8 mouse cellular contexts compared by ENCODE assay signal in the genomic region with DNA sequence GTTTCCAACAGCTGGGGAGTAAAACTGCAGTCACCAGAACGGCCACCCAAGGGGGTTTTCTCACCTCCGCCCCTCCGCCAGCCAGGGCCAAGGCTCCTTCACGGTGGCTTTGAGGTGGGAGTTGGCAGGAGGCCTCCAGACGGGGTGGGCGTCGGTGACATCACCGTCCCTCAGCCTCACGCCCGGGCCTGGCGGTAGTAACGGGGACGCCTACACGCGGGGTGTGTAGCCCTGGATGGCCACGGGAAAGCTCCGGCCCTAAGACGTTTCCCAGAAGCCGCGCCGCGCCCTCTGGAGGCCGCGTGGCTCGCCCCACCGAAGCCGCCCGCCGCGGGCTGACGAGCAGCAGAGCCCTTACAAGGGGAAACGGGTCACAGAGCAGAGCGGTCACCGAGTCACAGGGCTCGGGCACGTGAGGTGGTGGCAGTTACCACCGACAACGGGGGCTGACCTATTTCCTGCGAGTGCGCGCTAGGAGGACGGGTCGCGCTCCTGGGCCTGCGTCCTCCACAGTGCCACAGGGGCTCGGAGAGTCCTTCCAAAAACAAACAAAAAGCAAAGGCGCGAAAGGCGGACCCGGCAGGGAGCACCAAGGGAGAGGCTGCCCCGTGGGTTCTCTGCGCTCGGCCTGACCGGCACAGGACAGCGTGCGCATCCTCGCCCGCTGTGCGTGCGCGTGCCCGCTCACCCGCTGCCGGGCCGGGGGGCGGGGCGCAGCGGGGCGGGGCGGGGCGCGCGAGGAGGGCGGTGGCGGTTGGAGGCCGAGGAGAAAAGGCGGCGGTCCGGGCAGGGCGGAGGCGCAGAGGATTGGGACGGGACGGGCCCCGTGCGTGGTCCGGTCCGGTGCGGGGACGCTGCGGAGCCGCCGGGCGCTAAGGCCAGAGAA. TPM values are rescaled to one million over a fixed set of nuclear protein-coding genes. Genes with fewer than 3 reads are reported as not detected.
DNase-seq lines count a peak whose midpoint lies in the region; ATAC-seq lines count a peak whose summit lies in the region.

A gene (plus strand): TSS at position 753 of the 886 bp plus-strand sequence.

- H3K4me2 ChIP-seq in hindbrain, embryonic 14.5 days (replicated peaks) = peak within 1 kb of the TSS; percentile 77

- no peaks in the 10 kb centered on the region for H3K36me3 ChIP-seq in hindbrain, embryonic 14.5 days (replicated peaks; ENCODE audit: control insufficient read depth, insufficient read depth)

- ATAC-seq in hindbrain, embryonic 14.5 days (ENCODE audit: low FRiP score) = peak; percentile 94

- peak within 1 kb of the TSS; percentile 91 for H3K9ac ChIP-seq in hindbrain, embryonic 14.5 days

- H3K9me3 ChIP-seq in hindbrain, embryonic 14.5 days (ENCODE audit: control insufficient read depth, low read length) = no peaks in the 10 kb centered on the region

- peak within 1 kb of the TSS; percentile 98 for H3K27ac ChIP-seq in hindbrain, embryonic 14.5 days

- peak; percentile 87 for DNase-seq in R1 (ENCODE audit: low read depth, low spot score)
- peak; percentile 95 for DNase-seq in cerebellum, postnatal 25 days
- peak; percentile 74 to 77 for DNase-seq in frontal cortex, postnatal 25 days (ENCODE audit: low spot score in 2 of 2)
- peak; percentile 89 for DNase-seq in hindbrain, embryonic 14.5 days (ENCODE audit: low spot score)
- peak; percentile 76 to 84 for DNase-seq in layer of hippocampus, postnatal 25 days (ENCODE audit: extremely low spot score in 1 of 2, low spot score in 1 of 2)
- DNase-seq in lung, postnatal 14 days = peak; percentile 91
- peak; percentile 93 for DNase-seq in ovary, postnatal 36 days (ENCODE audit: low spot score)
- DNase-seq in thymus, postnatal 14 days = peak; percentile 89

- H3K4me1 ChIP-seq in hindbrain, embryonic 14.5 days (replicated peaks; ENCODE audit: control insufficient read depth, insufficient read depth, low read length) = peaks cover 5% of the 10 kb centered on the region; the same call in 1 of the 2 replicates

- under 1% methylated on average over 79 of the region's 93 CpGs for WGBS in hindbrain, embryonic 14.5 days

- H3K27me3 ChIP-seq in hindbrain, embryonic 14.5 days (ENCODE audit: control insufficient read depth, insufficient read depth, low read length) = no peaks in the 10 kb centered on the region

- peak within 1 kb of the TSS; percentile 77 for H3K4me3 ChIP-seq in hindbrain, embryonic 14.5 days (replicated peaks; ENCODE audit: low read length)

RNA-seq across cellular contexts. Expression of the gene that starts here (rescaled TPM):
- 16.3 and 16.7 TPM in 2 replicates for polyA plus RNA-seq in hindbrain, embryonic 14.5 days (2014; fragmentation: Nextera tagmentation; extraction: Ambion mirVana)
- total RNA-seq in layer of hippocampus, postnatal 25 days (2021) = 1 to 10 TPM; 8.2 to 9.2 TPM

Comparison
In these comparisons a context has a peak if more than half of its experiments do, and no peak if none do; other contexts are left out.
1. Peak in every context shown above with its lines: DNase-seq, ATAC-seq, H3K4me3 ChIP-seq and H3K27ac ChIP-seq.